Mouse (Mus musculus): ENCODE measurements around the gene Rgs7.

- TF ChIP-seq POLR2A (IDR thresholded peaks at IDR 0.05; ENCODE audit: low read depth, low read length) (no peak), CTCF (IDR thresholded peaks at IDR 0.05; ENCODE audit: borderline replicate concordance, insufficient read depth, low read length) (no peak)
These were observed 286.7 kb downstream of the Rgs7 start for GRCm38 (mm10) chr1:175205633-175206032.
